Mouse (Mus musculus) lung, adult 18-20 months (tissue): ENCODE measurements around the gene Vps13a.

ENCODE experiments used
- DNase-seq, 2 experiments: peaks; one replicate each; pipeline ENCODE4 v3.0.0; 2022; ENCODE audit warnings: mixed read lengths in 2 of 2

The Vps13a gene

GRCm38 (mm10) chr19:16576790-16577189, 203.9 kb downstream of the Vps13a start:
- DNase-seq: no peak
